Mouse (Mus musculus) adrenal gland, postnatal 4 days (tissue): ENCODE data around the gene Olfr709-ps1. TPM values are rescaled to one million over a fixed set of nuclear protein-coding genes. Genes with fewer than 3 reads are reported as not detected.
"Not testable (repeated sequence)": the region's sequence is repeated elsewhere in the genome, so short reads cannot be mapped to it uniquely, and the experiment has no call there.

ENCODE experiments used
- DNase-seq, 2 experiments: peaks; one replicate each; pipeline ENCODE4 v3.0.0; 2021 to 2022; ENCODE audit warnings: low spot score in 2 of 2, mixed read lengths in 2 of 2
- long read RNA-seq, 2 experiments: library from polyadenylated mRNA; stranded (forward); transcript quantifications; one replicate each; pipeline ENCODE4 v2.0.0; 2021
- total RNA-seq, 2 experiments: library from RNA; stranded (reverse); gene quantifications; 2 replicates each; pipeline ENCODE4 v1.2.3; 2021

Olfr709-ps1 gene
- under 1 TPM; 0.06 to 0.08 TPM for total RNA-seq
- long read RNA-seq, experiment 1 = 0 reads
- long read RNA-seq, experiment 2 = 0 reads

DNA sequence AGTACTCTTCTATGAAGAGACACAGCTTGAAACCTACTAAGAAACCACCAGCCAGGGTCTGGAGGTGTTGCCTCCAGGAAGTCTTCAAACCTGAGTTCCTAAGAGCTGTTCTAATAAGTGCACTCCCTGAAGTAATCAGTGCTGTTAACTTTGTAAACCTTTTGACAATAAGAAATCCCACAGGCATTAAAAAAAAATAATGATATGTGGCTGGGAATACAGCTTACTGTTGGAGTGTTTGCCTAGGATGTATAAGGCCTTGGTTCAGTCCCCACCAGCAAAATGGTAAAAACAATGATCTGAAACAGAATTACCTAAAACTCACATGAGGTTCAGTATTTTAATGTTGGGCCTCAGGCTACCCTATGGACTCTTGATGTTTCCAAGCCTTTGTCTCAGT lies at the start of gene Olfr709-ps1:
Gene Olfr709-ps1 (minus strand): TSS at position 101 of the 400 bp plus-strand sequence.
- DNase-seq = no peak

GRCm38 (mm10) chr7:106975353-106975752 lies 43.3 kb upstream of the Olfr709-ps1 start, which contains the start of gene Olfr711:
Gene Olfr711 (minus strand): TSS chr7:106975453.
- no peak for DNase-seq

- DNase-seq = not testable (repeated sequence)
These were observed 35.5 kb upstream of the Olfr709-ps1 start for GRCm38 (mm10) chr7:106967503-106967902.

- no peak for DNase-seq
These were observed 31.8 kb upstream of the Olfr709-ps1 start, which contains the start of gene Olfr6 for GRCm38 (mm10) chr7:106963837-106964236. Gene Olfr6 (minus strand): TSS chr7:106963937.

DNA sequence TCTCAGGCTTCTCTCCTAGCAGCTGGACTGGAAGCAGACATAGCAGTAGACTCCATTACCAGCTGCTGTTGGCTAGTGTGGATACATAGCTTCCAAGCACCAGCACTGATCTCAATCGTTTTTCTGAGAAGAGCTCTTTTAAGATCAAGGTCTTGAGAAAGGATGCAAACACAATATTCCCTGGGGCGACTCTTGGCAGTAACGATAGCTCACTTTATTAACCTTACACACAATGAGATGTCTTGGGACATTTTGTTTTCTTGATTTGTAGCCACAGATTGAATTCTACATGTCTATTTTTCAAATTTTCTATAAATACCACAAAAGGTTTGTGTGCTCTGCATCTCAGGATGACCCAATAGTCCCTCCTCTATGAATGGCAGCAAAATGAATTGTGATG lies 16.2 kb upstream of the Olfr709-ps1 start, which contains the start of gene Olfr710:
Gene Olfr710 (minus strand): TSS at position 101 of the 400 bp plus-strand sequence.
- DNase-seq = no peak

- DNase-seq = not testable (repeated sequence)
These were observed 11.1 kb downstream of the Olfr709-ps1 start for GRCm38 (mm10) chr7:106920961-106921360.

- no peak for DNase-seq
These were observed 24.3 kb downstream of the Olfr709-ps1 start, which contains the start of gene Olfr1532-ps1 for GRCm38 (mm10) chr7:106907676-106908075. Gene Olfr1532-ps1 (plus strand): TSS chr7:106908001.

DNA sequence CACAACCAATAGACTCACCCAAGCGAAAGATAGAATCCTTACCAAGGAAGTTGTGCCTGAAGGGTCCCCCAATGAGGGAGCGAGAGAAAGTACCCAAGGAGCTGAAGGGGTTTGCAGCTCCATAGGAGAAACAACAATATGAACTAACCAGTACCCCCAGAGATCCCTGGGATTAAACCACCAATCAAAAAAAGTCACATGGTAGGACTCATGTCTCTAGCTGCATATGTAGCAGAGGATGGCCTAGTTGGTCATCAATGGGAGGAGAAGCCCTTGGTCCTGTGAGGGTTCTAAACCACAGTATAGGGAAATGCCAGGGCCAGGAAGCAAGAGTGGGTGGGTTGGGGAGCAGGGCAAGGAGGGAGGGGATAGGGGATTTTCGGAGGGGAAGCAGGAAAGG lies 30.9 kb downstream of the Olfr709-ps1 start, which contains the start of gene Olfr707:
Gene Olfr707 (minus strand): TSS at position 101 of the 400 bp plus-strand sequence.
- DNase-seq = not testable (repeated sequence)

GRCm38 (mm10) chr7:106888062-106888461 lies 44.0 kb downstream of the Olfr709-ps1 start, which contains the start of gene Olfr706:
Gene Olfr706 (minus strand): TSS chr7:106888162.
- no peak for DNase-seq

DNA sequence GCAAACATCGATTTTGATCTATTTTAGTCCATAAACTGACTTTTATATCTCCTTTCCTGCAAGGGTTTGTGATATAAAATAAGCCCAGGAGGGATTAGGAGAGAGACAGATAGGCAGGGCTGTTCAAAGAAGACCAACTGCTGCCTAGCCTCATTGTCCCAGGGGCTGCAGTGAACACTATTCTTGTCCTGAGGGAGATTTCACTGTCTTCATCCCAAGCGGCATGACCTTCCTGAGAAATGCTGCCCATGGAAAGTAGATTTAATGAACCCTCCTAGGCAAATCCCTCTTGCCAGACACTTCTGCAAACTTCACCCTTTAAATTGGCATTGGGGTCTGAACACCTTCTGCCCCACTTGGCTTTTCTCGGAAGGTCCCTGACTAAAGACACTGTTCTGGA lies 55.2 kb downstream of the Olfr709-ps1 start, which contains the start of gene Olfr705:
Gene Olfr705 (minus strand): TSS at position 101 of the 400 bp plus-strand sequence.
- DNase-seq = no peak

Other genes starting within 250 kb of the Olfr709-ps1 start
- not detected for gene Olfr694, start 240.4 kb downstream of the Olfr709-ps1 start, total RNA-seq
- not detected for gene Olfr695, start 215.8 kb downstream of the Olfr709-ps1 start, total RNA-seq
- not detected for gene Olfr697, start 189.8 kb downstream of the Olfr709-ps1 start, total RNA-seq
- not detected for gene Olfr698, start 176.8 kb downstream of the Olfr709-ps1 start, total RNA-seq
- not detected for gene Olfr699, start 139.0 kb downstream of the Olfr709-ps1 start, total RNA-seq
- gene Olfr700, start 123.4 kb downstream of the Olfr709-ps1 start, total RNA-seq = not detected
- not detected for gene Olfr701, start 118.1 kb downstream of the Olfr709-ps1 start, total RNA-seq
- not detected for gene Olfr702, start 98.3 kb downstream of the Olfr709-ps1 start, total RNA-seq
- gene Olfr703, start 88.9 kb downstream of the Olfr709-ps1 start, total RNA-seq = not detected
- gene Olfr704, start 69.0 kb downstream of the Olfr709-ps1 start, total RNA-seq = not detected
- gene Olfr705, start 55.3 kb downstream of the Olfr709-ps1 start, total RNA-seq = not detected
- gene Olfr706, start 44.1 kb downstream of the Olfr709-ps1 start, total RNA-seq = not detected
- gene Olfr707, start 31.0 kb downstream of the Olfr709-ps1 start, total RNA-seq = not detected
- gene Olfr1532-ps1, start 24.2 kb downstream of the Olfr709-ps1 start, total RNA-seq = not detected
- gene Olfr710, start 16.1 kb upstream of the Olfr709-ps1 start, total RNA-seq = not detected
- gene Olfr6, start 31.7 kb upstream of the Olfr709-ps1 start, total RNA-seq = not detected
- not detected for gene Olfr711, start 43.2 kb upstream of the Olfr709-ps1 start, total RNA-seq
- gene Olfr2, start 73.9 kb upstream of the Olfr709-ps1 start, total RNA-seq = not detected
- not detected for gene Olfr713, start 99.0 kb upstream of the Olfr709-ps1 start, total RNA-seq
- not detected for gene Olfr714, start 138.8 kb upstream of the Olfr709-ps1 start, total RNA-seq
- not detected for gene Olfr17, start 161.0 kb upstream of the Olfr709-ps1 start, total RNA-seq
- gene Olfr715b, start 178.2 kb upstream of the Olfr709-ps1 start, total RNA-seq = not detected
- gene Olfr715, start 198.9 kb upstream of the Olfr709-ps1 start, total RNA-seq = not detected
- not detected for gene Olfr716, start 206.1 kb upstream of the Olfr709-ps1 start, total RNA-seq
- gene Nlrp14, start 234.8 kb upstream of the Olfr709-ps1 start, total RNA-seq = under 1 TPM in 1 of 2 experiments, not detected in 1; 0.17 TPM